Mouse (Mus musculus) heart, adult 10 weeks (tissue): ENCODE measurements around the gene Chst13. TPM values are rescaled to one million over a fixed set of nuclear protein-coding genes. Genes with fewer than 3 reads are reported as not detected.

Experiments
- polyA plus RNA-seq: library from polyadenylated mRNA; stranded (reverse); fragments of 350-450 nt; fragmentation: Illumina TruSeq; extraction: RNeasy Lipid Tissue Mini Kit (QIAGEN cat#74804); gene quantifications from one replicate; pipeline ENCODE4 v1.2.3, GENCODE M21; 2014; ENCODE audit warnings: low read depth, low replicate concordance

The Chst13 gene
- not detected for polyA plus RNA-seq

GRCm38 (mm10) chr6:90324991-90325390 is at the start of gene Chst13:
Gene Chst13 (minus strand): TSS chr6:90325185.

GRCm38 (mm10) chr6:90368976-90369724 is 44.2 kb upstream of the Chst13 start, which contains the start of gene Zxdc:
Gene Zxdc (plus strand): TSS chr6:90369492.

GRCm38 (mm10) chr6:90332561-90333425 is 7.8 kb upstream of the Chst13 start, which contains the start of gene Uroc1:
Gene Uroc1 (plus strand): TSS chr6:90333284.

GRCm38 (mm10) chr6:90300919-90301318 is 24.1 kb downstream of the Chst13 start, which contains the start of gene BC048671:
Gene BC048671 (plus strand): TSS chr6:90301219.

Other genes with a start within 250 kb of the Chst13 start
- not detected for gene Vmn1r49, start 246.7 kb downstream of the Chst13 start, polyA plus RNA-seq
- not detected for gene Vmn1r50, start 223.8 kb downstream of the Chst13 start, polyA plus RNA-seq
- gene Vmn1r51, start 202.6 kb downstream of the Chst13 start, polyA plus RNA-seq, result not detected
- not detected for gene Vmn1r52, start 150.4 kb downstream of the Chst13 start, polyA plus RNA-seq
- gene V1ra8, start 122.4 kb downstream of the Chst13 start, polyA plus RNA-seq, result not detected
- not detected for gene Vmn1r53, start 100.7 kb downstream of the Chst13 start, polyA plus RNA-seq
- not detected for gene Vmn1r54, start 78.9 kb downstream of the Chst13 start, polyA plus RNA-seq
- not detected for gene BC048671, start 24.0 kb downstream of the Chst13 start, polyA plus RNA-seq
- not detected for gene Uroc1, start 8.1 kb upstream of the Chst13 start, polyA plus RNA-seq
- gene Zxdc, start 44.3 kb upstream of the Chst13 start, polyA plus RNA-seq, result 11.0 TPM
- 0.73 TPM for gene Cfap100, start 103.6 kb upstream of the Chst13 start, polyA plus RNA-seq
- gene Klf15, start 137.4 kb upstream of the Chst13 start, polyA plus RNA-seq, result 53.3 TPM
- gene Aldh1l1, start 161.2 kb upstream of the Chst13 start, polyA plus RNA-seq, result 4.5 TPM